Mouse (Mus musculus) lung, embryonic 15.5 days (tissue): ENCODE data around the gene Meig1. TPM values are rescaled to one million over a fixed set of nuclear protein-coding genes. Genes with fewer than 3 reads are reported as not detected.
"Not testable (repeated sequence)": the region's sequence is repeated elsewhere in the genome, so short reads cannot be mapped to it uniquely, and the experiment has no call there.

ENCODE experiments used
- ATAC-seq: fragments of 200-750 bp; cut with Nextera tagmentation; 2 replicates; pipeline ENCODE4 v1.8.0; 2017; ENCODE audit warnings: moderate number of reproducible peaks, borderline replicate concordance; ENCODE audit not compliant: low FRiP score, low TSS enrichment; ENCODE audit errors: extremely low read depth
- H3K27ac ChIP-seq: fragments of 300-500 bp; sonication (generic); 2 replicates; pipeline ENCODE4 v1.5.1; 2015; ENCODE audit warnings: moderate library complexity, mild to moderate bottlenecking, inconsistent platforms
- H3K27me3 ChIP-seq: fragments of 300-500 bp; sonication (generic); 2 replicates; pipeline ENCODE4 v1.6.1; 2015; ENCODE audit warnings: inconsistent platforms
- H3K36me3 ChIP-seq: fragments of 300-500 bp; sonication (generic); 2 replicates; pipeline ENCODE4 v1.6.1; 2015; ENCODE audit warnings: inconsistent platforms
- H3K4me1 ChIP-seq: fragments of 300-500 bp; sonication (generic); 2 replicates; pipeline ENCODE4 v1.6.1; 2015; ENCODE audit warnings: inconsistent platforms
- H3K4me2 ChIP-seq: fragments of 300-500 bp; sonication (generic); 2 replicates; pipeline ENCODE4 v1.6.1; 2015; ENCODE audit warnings: inconsistent platforms, mild to moderate bottlenecking, moderate library complexity
- H3K4me3 ChIP-seq: fragments of 300-500 bp; sonication (generic); 2 replicates; pipeline ENCODE4 v1.5.1; 2015; ENCODE audit warnings: mild to moderate bottlenecking, inconsistent platforms
- H3K9ac ChIP-seq: fragments of 300-500 bp; sonication (generic); 2 replicates; pipeline ENCODE4 v1.6.1; 2015; ENCODE audit warnings: inconsistent platforms
- H3K9me3 ChIP-seq: fragments of 300-500 bp; sonication (generic); 2 replicates; pipeline ENCODE4 v1.6.1; 2016; ENCODE audit warnings: inconsistent platforms
- WGBS: fragments of 180-500 bp; shearing (Covaris S2); methylation state at CpG from one replicate; pipeline ENCODE4 v1.1.7; 2015; 5-methylcytosine and 5-hydroxymethylcytosine counted together
- polyA plus RNA-seq: library from polyadenylated mRNA; unstranded; fragments of >200 nt; fragmentation: Nextera tagmentation; extraction: Ambion mirVana; gene quantifications from 2 replicates; pipeline ENCODE4 v1.2.1, GENCODE M21; 2015

Gene Meig1
- polyA plus RNA-seq, 1 experiment from 2014 or later = 9.8 TPM

DNA sequence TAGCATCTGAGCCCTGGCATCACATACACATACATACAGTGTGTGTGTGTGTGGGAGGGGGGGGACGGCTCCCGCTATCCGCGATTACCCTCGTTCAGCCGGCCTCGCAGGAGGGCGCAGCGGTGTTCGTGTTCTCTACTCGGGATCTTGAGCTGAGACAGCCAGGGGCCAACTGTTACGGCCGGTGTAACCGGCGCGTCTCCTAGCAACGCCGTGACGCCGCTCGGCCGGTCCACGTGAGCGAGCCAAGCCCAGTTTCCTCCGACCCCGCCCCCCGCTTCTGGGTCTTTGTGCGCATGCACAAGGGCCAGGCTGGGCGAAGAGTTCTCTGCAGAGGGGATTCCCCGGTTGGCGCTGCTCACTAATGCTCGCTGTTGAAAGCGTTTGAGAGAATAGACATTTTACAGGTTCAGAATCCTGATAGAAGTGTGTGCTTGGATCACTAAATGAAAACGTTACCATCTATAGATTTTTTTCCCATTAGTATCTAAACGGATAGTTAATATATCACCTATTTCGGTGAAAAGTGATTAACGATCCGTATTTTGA is 3.5 kb downstream of the Meig1 start:
- Histone ChIP-seq H3K36me3 (no peaks in the 10 kb centered on the region), H3K4me1 (0 out of 2 replicates have a peak, but pooled peaks cover 5% of the 10 kb centered on the region), H3K4me2 (peak overlapping the region; percentile 84), H3K4me3 (peak overlapping the region; percentile 54), H3K27me3 (peaks cover 19% of the 10 kb centered on the region; the same call in 1 of the 2 replicates), H3K9me3 (no peaks in the 10 kb centered on the region), H3K9ac (peak overlapping the region; percentile 38), H3K27ac (no peak overlapping the region)
- 1% methylated on average over 38 of the region's 38 CpGs for WGBS
- ATAC-seq = peak; percentile 91

DNA sequence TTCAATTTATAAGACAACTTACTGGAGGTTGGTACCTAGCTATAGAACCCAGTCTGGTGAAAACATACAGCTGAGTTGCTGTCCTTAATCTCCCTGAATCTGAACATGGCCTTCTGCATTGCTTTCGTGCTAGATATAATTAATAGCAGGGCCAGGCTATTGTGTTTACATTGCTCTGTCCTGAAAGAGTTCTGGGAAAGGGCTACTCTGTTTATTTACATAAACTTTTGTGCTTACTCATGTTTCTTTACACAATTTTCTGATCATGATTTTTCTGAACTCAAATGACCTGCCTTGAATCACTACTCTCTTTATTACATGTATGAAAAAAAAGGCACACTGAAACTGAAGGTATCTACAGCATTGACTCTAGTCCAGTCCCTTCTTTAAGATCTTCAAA is 6.8 kb downstream of the Meig1 start:
- Histone ChIP-seq H3K27ac (no peak overlapping the region), H3K9me3 (no peaks in the 10 kb centered on the region), H3K4me3 (no peak overlapping the region), H3K36me3 (no peaks in the 10 kb centered on the region), H3K4me2 (no peak overlapping the region), H3K9ac (no peak overlapping the region), H3K27me3 (peaks cover 19% of the 10 kb centered on the region; the same call in 1 of the 2 replicates), H3K4me1 (0 out of 2 replicates have a peak, but pooled peaks cover 5% of the 10 kb centered on the region)
- no peak for ATAC-seq
- WGBS = 18% methylated on average over 1 of the region's 1 CpGs

DNA sequence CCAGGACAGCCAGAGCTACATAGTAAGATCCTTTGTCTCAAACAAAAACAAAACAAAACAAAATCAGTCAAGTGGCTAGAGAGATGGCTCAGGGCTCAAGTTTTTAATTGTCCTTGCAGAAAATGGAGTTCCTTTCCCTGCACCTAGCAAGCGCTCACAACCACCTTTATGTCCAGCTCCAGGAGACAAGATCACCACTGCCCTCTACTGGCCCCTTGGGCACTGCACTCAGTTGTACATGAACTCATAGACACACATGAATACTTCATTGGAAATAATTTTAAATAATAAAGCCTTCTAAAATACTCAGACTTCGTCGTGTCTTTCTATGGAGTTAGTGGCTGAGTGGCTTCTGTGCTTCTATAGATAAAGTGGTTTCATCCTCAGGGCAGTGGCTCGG is 8.2 kb downstream of the Meig1 start:
- no peak overlapping the region for H3K4me3 ChIP-seq
- 40% methylated on average over 4 of the region's 4 CpGs for WGBS
- no peak for ATAC-seq
- no peak overlapping the region for H3K4me2 ChIP-seq
- H3K27ac ChIP-seq = no peak overlapping the region
- no peaks in the 10 kb centered on the region for H3K9me3 ChIP-seq
- 0 out of 2 replicates have a peak, but pooled peaks cover 5% of the 10 kb centered on the region for H3K4me1 ChIP-seq
- H3K36me3 ChIP-seq = no peaks in the 10 kb centered on the region
- H3K9ac ChIP-seq = no peak overlapping the region
- H3K27me3 ChIP-seq = peaks cover 19% of the 10 kb centered on the region; the same call in 1 of the 2 replicates

DNA sequence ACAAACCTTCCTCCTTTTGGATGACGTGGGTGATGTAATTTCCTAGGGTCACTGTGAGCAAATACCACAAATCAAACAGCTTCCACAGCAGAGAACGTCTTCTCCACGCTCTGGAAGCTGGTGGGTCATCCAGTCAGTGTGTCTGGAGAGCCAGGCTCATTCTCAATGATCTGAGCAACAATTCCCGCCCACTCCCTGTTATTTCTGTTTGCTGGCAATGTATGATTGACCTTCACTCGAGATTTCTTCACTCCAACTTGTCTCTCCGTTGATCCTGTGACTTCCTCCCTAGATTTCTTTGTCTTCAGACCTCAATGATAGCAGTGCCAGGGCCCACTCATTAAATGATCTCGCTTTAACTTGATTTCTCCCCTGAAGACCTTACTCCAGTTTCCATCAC is 14.7 kb downstream of the Meig1 start:
- Histone ChIP-seq H3K27ac (no peak overlapping the region), H3K9me3 (no peaks in the 10 kb centered on the region), H3K36me3 (no peaks in the 10 kb centered on the region), H3K4me2 (no peak overlapping the region), H3K4me1 (no peaks in the 10 kb centered on the region), H3K4me3 (no peak overlapping the region), H3K9ac (no peak overlapping the region), H3K27me3 (no peaks in the 10 kb centered on the region)
- 66% methylated on average over 7 of the region's 7 CpGs for WGBS
- no peak for ATAC-seq

DNA sequence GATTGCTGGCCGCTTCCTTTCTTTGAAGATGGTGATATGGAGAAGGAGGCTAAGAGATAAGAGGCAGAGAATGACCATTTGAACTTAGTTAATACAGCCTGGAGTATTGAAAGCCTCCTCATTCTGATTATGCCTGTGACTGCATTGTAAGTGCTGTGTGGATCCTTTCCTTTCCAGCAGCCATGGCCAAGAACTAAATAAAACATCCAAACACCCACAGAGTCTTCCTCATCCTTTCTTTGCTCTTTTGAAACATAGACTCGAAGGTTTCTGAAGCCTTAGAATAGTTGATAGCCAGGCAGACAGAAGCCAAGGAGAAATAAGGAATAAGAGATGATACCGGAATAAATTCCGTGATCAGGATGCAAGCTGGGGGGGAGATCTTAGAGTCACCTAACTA is 16.5 kb downstream of the Meig1 start:
- no peaks in the 10 kb centered on the region for H3K36me3 ChIP-seq
- H3K27me3 ChIP-seq = no peaks in the 10 kb centered on the region
- no peak overlapping the region for H3K4me2 ChIP-seq
- H3K27ac ChIP-seq = no peak overlapping the region
- no peaks in the 10 kb centered on the region for H3K4me1 ChIP-seq
- no peak overlapping the region for H3K9ac ChIP-seq
- no peaks in the 10 kb centered on the region for H3K9me3 ChIP-seq
- no peak for ATAC-seq
- WGBS = 71% methylated on average over 4 of the region's 4 CpGs
- no peak overlapping the region for H3K4me3 ChIP-seq

DNA sequence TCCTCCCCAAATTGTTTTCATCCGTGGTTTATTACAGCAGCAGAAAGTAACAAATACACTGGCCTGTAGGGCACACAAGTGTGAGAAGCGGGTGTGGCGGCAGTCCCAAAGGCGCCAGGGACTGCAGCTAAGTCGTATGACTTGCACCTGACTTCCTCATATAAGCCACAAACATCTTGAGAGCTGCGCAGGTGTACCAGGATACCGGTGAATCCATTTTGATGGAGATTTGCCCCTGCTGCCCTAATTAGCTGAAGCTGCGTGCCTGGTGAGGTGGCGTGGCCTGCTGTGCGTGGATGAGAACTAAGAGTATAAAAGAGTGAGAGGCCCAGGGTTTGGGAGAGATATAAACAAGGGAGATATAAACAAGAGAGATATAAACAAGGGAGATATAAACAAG is 25.3 kb downstream of the Meig1 start, which contains the start of gene Olah:
TSS of gene Olah (minus strand) at position 101 of the 400 bp plus-strand sequence.
- not testable (repeated sequence) for H3K4me3 ChIP-seq, H3K36me3 ChIP-seq, ATAC-seq, H3K27me3 ChIP-seq, H3K9ac ChIP-seq, H3K4me2 ChIP-seq, H3K9me3 ChIP-seq, H3K4me1 ChIP-seq, H3K27ac ChIP-seq
- 67% methylated on average over 10 of the region's 10 CpGs for WGBS

DNA sequence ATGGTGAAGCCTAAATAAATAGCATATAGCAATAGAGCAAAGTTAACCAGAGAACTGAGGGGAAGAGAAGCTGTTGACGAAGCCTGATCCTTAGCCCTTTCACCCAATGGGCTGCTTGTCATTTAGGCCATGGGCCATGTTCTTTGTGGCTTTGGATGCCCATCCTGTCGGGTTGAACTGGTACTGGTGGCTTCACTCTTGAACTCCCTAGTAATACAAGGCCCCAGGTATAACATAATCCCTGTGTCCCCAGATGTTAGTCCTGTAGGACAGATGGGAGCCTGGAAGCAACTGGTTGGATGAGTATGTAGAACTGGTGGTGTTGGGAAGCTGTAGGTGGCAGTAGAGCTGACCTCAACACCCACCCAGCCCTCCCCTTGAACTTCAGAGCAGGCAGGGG is 30.5 kb downstream of the Meig1 start:
- H3K4me3 ChIP-seq = no peak overlapping the region
- no peak overlapping the region for H3K9ac ChIP-seq
- H3K36me3 ChIP-seq = no peaks in the 10 kb centered on the region
- H3K27ac ChIP-seq = no peak overlapping the region
- H3K9me3 ChIP-seq = no peaks in the 10 kb centered on the region
- no peaks in the 10 kb centered on the region for H3K4me1 ChIP-seq
- 71% methylated on average over 2 of the region's 2 CpGs for WGBS
- ATAC-seq = no peak; the same call in 1 of the 2 replicates
- no peaks in the 10 kb centered on the region for H3K27me3 ChIP-seq
- no peak overlapping the region for H3K4me2 ChIP-seq

DNA sequence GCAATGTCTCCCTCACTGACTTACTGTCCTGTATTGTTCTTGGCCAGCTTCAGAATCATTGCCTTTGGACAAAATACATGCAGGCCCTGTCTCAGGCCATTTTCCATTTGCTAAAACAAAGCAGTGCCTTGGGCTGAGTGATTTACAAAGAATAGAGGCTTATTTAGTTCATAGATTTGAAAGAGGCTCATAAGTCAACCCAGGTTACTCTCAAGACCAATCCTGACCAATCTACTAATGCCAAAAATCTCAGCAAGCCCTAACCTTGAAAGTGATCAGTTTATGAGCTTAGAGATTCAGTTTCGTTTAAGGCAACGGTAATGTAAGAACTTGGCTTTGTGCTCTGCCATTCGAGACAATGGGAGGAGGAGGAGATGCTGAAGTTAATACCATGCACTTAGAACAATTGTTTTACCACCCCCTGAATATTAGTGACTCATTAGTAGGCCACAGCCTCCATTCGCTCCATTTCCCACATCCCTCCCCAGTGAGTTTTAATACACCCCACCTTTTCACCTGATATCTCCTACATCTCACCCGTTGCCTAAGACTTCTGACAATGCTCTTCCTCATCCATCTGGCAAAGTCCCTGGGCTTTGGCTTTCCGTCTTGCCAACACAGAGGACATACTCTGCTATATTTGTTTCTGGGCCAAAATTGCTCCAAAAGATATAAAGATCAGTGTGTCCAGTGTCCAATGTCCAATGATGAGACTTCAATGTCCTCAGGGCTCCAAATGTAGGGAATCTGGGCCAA is 35.2 kb downstream of the Meig1 start:
- H3K4me1 ChIP-seq = no peaks in the 10 kb centered on the region
- H3K9ac ChIP-seq = no peak overlapping the region
- H3K4me3 ChIP-seq = no peak overlapping the region
- ATAC-seq = no peak
- no peak overlapping the region for H3K27ac ChIP-seq
- H3K4me2 ChIP-seq = no peak overlapping the region
- H3K9me3 ChIP-seq = no peaks in the 10 kb centered on the region
- WGBS = 82% methylated on average over 6 of the region's 6 CpGs
- H3K27me3 ChIP-seq = no peaks in the 10 kb centered on the region
- no peaks in the 10 kb centered on the region for H3K36me3 ChIP-seq

DNA sequence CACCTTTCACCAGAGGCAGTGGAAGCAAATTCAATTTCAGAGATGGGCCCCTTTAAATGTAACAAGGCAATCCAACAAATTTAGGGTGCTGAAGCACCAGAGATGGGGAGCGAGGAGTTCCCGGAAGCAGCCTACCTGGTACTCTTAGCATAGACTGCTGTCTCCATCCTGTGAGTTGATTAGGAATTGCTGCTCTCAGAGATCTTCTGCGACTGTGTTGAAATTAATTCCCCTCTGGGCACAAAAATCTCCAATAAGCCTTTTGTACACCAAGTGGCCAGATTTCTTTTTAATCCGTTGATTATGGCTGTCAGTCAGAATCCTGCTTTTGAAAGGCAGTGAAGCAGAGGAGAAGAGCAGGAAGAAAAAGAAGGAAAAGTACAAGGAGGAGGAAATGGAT is 57.3 kb downstream of the Meig1 start:
- no peak overlapping the region for H3K4me3 ChIP-seq
- no peaks in the 10 kb centered on the region for H3K36me3 ChIP-seq
- H3K9ac ChIP-seq = no peak overlapping the region
- no peak overlapping the region for H3K4me2 ChIP-seq
- H3K9me3 ChIP-seq = no peaks in the 10 kb centered on the region
- 62% methylated on average over 4 of the region's 4 CpGs for WGBS
- H3K4me1 ChIP-seq = no peaks in the 10 kb centered on the region
- no peak for ATAC-seq
- H3K27me3 ChIP-seq = no peaks in the 10 kb centered on the region
- H3K27ac ChIP-seq = no peak overlapping the region

DNA sequence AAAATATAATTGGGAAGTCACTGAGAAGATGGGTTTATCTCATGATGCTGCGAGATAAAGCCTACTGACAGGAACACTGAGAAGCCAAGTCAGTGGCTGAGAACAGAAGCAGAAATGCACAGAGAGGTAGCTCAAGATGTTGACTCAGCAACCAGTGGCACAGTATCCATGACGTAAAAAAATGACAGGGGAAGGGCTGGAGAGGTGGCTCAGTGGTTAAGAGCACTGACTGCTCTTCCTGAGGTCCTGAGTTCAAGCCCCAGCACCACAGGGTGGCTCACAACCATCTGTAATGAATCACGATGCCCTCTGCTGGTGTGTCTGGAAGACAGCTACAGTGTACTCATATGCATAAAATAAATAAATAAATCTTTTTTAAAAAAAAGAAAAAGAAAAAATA is 61.4 kb downstream of the Meig1 start:
- no peak overlapping the region for H3K4me2 ChIP-seq
- 61% methylated on average over 3 of the region's 3 CpGs for WGBS
- no peak for ATAC-seq
- no peaks in the 10 kb centered on the region for H3K4me1 ChIP-seq
- H3K36me3 ChIP-seq = no peaks in the 10 kb centered on the region
- H3K9ac ChIP-seq = no peak overlapping the region
- H3K4me3 ChIP-seq = no peak overlapping the region
- no peak overlapping the region for H3K27ac ChIP-seq
- no peaks in the 10 kb centered on the region for H3K9me3 ChIP-seq
- H3K27me3 ChIP-seq = no peaks in the 10 kb centered on the region
